Mouse (Mus musculus): ENCODE results near the gene Ppcdc. TPM values are rescaled to one million over a fixed set of nuclear protein-coding genes. Genes with fewer than 3 reads are reported as not detected.

Ppcdc gene
- polyA plus RNA-seq, 1 experiment from 2014 or later: 22.9 TPM

DNA sequence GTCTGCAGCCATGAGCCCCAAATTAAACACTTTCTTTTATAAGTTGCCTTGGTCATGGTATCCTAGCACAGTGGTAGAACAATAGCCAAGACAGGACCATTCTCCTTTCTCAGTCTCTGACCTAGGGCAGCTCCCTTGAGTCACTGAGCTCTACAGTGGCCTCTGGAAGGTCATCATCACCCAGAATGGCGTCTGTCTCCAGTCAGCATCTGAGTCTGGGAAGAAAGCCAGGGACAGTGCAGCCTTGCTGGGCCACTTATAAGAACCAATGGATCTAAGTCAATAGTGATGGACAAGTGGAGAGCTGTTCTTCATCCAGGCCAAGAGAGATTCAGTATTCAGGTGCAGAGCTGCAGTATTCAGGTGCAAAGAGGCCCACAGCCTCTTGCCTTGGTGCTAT, 101.2 kb downstream of the Ppcdc start:
- Histone ChIP-seq H3K9ac (replicated peaks; ENCODE audit: low read length) (no peak overlapping the region), H3K36me3 (ENCODE audit: control insufficient read depth, insufficient read depth, low read length) (no peaks in the 10 kb centered on the region), H3K4me2 (ENCODE audit: low read length) (no peak overlapping the region), H3K4me1 (ENCODE audit: control insufficient read depth, insufficient read depth, low read length) (no peaks in the 10 kb centered on the region), H3K27me3 (ENCODE audit: control insufficient read depth, insufficient read depth, low read length) (no peaks in the 10 kb centered on the region), H3K27ac (replicated peaks; ENCODE audit: low read depth, low read length) (no peak overlapping the region), H3K9me3 (ENCODE audit: control insufficient read depth, low read length) (peaks cover 10% of the 10 kb centered on the region; the same call in 1 of the 2 replicates), H3K4me3 (replicated peaks; ENCODE audit: low read depth, low read length) (no peak overlapping the region)
- DNase-seq (no peak), ATAC-seq (ENCODE audit: low FRiP score, low TSS enrichment) (no peak)
- WGBS: 72% methylated on average over 1 of the region's 1 CpGs

Other genes starting within 250 kb of the Ppcdc start
- not detected in 2 replicates for gene Trcg1, start 203.6 kb downstream of the Ppcdc start, polyA plus RNA-seq (2014; fragmentation: Nextera tagmentation; extraction: Ambion mirVana)
- gene 1700017B05Rik, start 177.5 kb downstream of the Ppcdc start, polyA plus RNA-seq (2014; fragmentation: Nextera tagmentation; extraction: Ambion mirVana): 3.3 and 4.4 TPM in 2 replicates
- 98.9 and 109 TPM in 2 replicates for gene Scamp5, start 27.9 kb upstream of the Ppcdc start, polyA plus RNA-seq (2014; fragmentation: Nextera tagmentation; extraction: Ambion mirVana)
- 28.1 and 30.7 TPM in 2 replicates for gene Rpp25, start 63.9 kb upstream of the Ppcdc start, polyA plus RNA-seq (2014; fragmentation: Nextera tagmentation; extraction: Ambion mirVana)
- 832 and 924 TPM in 2 replicates for gene Cox5a, start 81.2 kb upstream of the Ppcdc start, polyA plus RNA-seq (2014; fragmentation: Nextera tagmentation; extraction: Ambion mirVana)
- gene Fam219b, start 97.4 kb upstream of the Ppcdc start, polyA plus RNA-seq (2014; fragmentation: Nextera tagmentation; extraction: Ambion mirVana): 23.8 and 24.1 TPM in 2 replicates
- 53.5 and 56.5 TPM in 2 replicates for gene Mpi, start 112.6 kb upstream of the Ppcdc start, polyA plus RNA-seq (2014; fragmentation: Nextera tagmentation; extraction: Ambion mirVana)
- 48.2 TPM in 2 replicates for gene Scamp2, start 120.8 kb upstream of the Ppcdc start, polyA plus RNA-seq (2014; fragmentation: Nextera tagmentation; extraction: Ambion mirVana)
- 12.5 and 20.4 TPM in 2 replicates for gene Ulk3, start 149.3 kb upstream of the Ppcdc start, polyA plus RNA-seq (2014; fragmentation: Nextera tagmentation; extraction: Ambion mirVana)
- gene Cplx3, start 166.2 kb upstream of the Ppcdc start, polyA plus RNA-seq (2014; fragmentation: Nextera tagmentation; extraction: Ambion mirVana): 0.74 and 0.96 TPM in 2 replicates
- not detected in 2 replicates for gene Lman1l, start 180.7 kb upstream of the Ppcdc start, polyA plus RNA-seq (2014; fragmentation: Nextera tagmentation; extraction: Ambion mirVana)
- 40.0 and 41.9 TPM in 2 replicates for gene Csk, start 213.5 kb upstream of the Ppcdc start, polyA plus RNA-seq (2014; fragmentation: Nextera tagmentation; extraction: Ambion mirVana)
- not detected in 2 replicates for gene Cyp1a2, start 243.6 kb upstream of the Ppcdc start, polyA plus RNA-seq (2014; fragmentation: Nextera tagmentation; extraction: Ambion mirVana)
- 0.08 TPM in 1 of 2 replicates, not detected in the other for gene Cyp1a1, start 247.8 kb upstream of the Ppcdc start, polyA plus RNA-seq (2014; fragmentation: Nextera tagmentation; extraction: Ambion mirVana)